Mouse (Mus musculus): ENCODE measurements around the gene Ankrd9. TPM values are rescaled to one million over a fixed set of nuclear protein-coding genes. Genes with fewer than 3 reads are reported as not detected.

The Ankrd9 gene
- total and polyA plus RNA-seq, 2 experiments: 1.4 to 12.8 TPM

DNA sequence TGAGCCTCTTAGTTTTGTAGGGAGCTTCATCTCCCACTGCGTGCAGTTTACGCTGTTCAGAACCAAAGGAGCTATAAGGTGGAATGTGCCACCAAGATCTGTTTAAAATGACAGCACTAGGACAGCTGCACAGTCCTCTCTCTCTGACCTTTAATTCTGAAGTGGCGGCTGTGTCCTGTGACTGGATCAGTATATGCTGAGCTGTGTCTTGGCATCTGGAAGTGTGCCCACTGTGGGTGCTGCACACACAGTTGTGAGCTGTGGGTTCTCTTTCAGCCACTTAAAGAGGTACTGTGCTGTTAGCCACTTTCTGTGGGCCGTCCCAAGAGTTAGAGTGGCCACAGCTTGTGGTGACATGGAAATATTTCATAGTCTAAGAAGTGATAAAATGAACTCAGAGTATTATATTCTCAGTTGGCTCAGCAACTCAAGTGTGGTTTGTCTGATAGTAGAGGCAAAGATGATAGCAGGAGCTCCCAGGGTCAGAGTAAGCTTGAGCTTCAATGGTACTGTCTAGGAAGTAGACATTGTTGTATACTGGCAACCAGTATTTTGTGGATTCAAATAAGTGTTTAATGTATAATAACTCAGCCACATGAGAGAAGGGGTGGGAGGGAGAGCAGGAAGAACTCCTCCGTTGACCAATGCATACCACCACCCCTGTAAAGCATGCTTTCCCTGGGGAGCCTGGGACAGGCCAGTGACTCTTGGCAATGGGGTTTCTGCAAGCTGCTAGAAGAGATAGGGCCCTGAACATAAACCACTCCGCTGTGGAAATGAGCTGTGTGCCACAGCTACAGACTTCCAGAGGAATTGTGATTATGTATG is 30.5 kb downstream of the Ankrd9 start:
- Histone ChIP-seq H3K36me3 (ENCODE audit: control insufficient read depth, insufficient read depth, low read length) (peaks cover 23% of the 10 kb centered on the region), H3K4me1 (ENCODE audit: control insufficient read depth, insufficient read depth, low read length) (no peaks in the 10 kb centered on the region), H3K9ac (ENCODE audit: low read depth, low read length) (no peak overlapping the region), H3K27ac (replicated peaks; ENCODE audit: insufficient read depth, low read depth, low read length) (no peak overlapping the region), H3K4me3 (ENCODE audit: insufficient read depth, low read depth, low read length) (no peak overlapping the region), H3K79me2 (ENCODE audit: control insufficient read depth, insufficient read depth, low read length) (no peaks in the 10 kb centered on the region), H3K27me3 (ENCODE audit: control insufficient read depth, insufficient read depth, low read length) (no peaks in the 10 kb centered on the region)
- no peak for DNase-seq (ENCODE audit: extremely low read depth, low read depth, low spot score)
- WGBS: 97% methylated on average over 6 of the region's 6 CpGs
- TF ChIP-seq POLR2A (IDR thresholded peaks at IDR 0.05; ENCODE audit: extremely low read depth, insufficient read depth, low read length): no peak
- no peak for TF ChIP-seq CTCF (IDR thresholded peaks at IDR 0.05; ENCODE audit: low read depth, low read length)

DNA sequence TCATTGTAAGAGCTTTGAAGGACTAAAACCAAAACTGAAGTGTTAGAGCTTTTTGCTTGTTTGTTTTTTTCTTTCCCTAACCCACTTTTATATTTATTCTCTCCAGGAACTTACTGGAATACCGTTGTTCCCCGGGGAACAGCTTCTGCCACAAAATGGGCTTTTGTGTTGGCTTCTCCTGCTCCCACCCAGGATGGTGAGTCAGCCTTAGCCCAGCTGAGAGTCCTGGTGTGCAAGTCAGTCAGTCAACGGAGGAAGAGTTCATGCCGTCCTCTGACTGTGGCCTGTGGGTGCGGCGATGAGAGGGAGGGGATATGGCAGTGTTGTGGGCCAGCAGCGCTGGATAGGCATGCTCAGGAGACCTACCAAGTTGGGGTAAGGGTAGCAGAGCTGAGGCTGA is 32.6 kb downstream of the Ankrd9 start:
- DNase-seq (ENCODE audit: extremely low read depth, low read depth, low spot score): no peak
- 92% methylated on average over 7 of the region's 7 CpGs for WGBS
- H3K27ac ChIP-seq (replicated peaks; ENCODE audit: insufficient read depth, low read depth, low read length): no peak overlapping the region
- no peaks in the 10 kb centered on the region for H3K4me1 ChIP-seq (ENCODE audit: control insufficient read depth, insufficient read depth, low read length)
- no peaks in the 10 kb centered on the region for H3K27me3 ChIP-seq (ENCODE audit: control insufficient read depth, insufficient read depth, low read length)
- no peak overlapping the region for H3K4me3 ChIP-seq (ENCODE audit: insufficient read depth, low read depth, low read length)
- no peaks in the 10 kb centered on the region for H3K79me2 ChIP-seq (ENCODE audit: control insufficient read depth, insufficient read depth, low read length)
- H3K36me3 ChIP-seq (ENCODE audit: control insufficient read depth, insufficient read depth, low read length): peaks cover 23% of the 10 kb centered on the region
- no peak for TF ChIP-seq POLR2A (IDR thresholded peaks at IDR 0.05; ENCODE audit: extremely low read depth, insufficient read depth, low read length)
- TF ChIP-seq CTCF (IDR thresholded peaks at IDR 0.05; ENCODE audit: low read depth, low read length): no peak
- no peak overlapping the region for H3K9ac ChIP-seq (ENCODE audit: low read depth, low read length)

DNA sequence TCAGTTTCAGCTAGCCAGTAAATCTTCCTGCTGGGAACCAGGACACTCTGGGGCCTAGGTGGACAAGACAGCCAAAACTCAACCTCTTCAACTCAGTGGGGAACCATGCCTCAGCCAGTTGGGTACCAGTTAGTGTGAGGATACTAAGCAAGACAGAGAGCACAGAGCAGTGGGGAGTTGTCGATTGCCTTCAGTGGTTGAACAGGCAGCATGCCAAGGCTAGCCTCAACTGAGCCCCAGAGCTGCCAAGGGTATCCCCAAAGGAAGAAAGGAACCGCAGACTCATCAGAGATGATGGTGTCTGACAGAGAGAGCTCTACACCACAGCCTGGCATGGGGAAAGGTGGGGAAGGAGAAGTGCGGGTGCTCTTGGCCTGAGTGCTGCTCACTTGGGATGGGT is 38.0 kb downstream of the Ankrd9 start:
- Histone ChIP-seq H3K4me1 (ENCODE audit: control insufficient read depth, insufficient read depth, low read length) (no peaks in the 10 kb centered on the region), H3K79me2 (ENCODE audit: control insufficient read depth, insufficient read depth, low read length) (no peaks in the 10 kb centered on the region), H3K27me3 (ENCODE audit: control insufficient read depth, insufficient read depth, low read length) (no peaks in the 10 kb centered on the region), H3K4me3 (ENCODE audit: insufficient read depth, low read depth, low read length) (no peak overlapping the region), H3K27ac (replicated peaks; ENCODE audit: insufficient read depth, low read depth, low read length) (no peak overlapping the region), H3K36me3 (ENCODE audit: control insufficient read depth, insufficient read depth, low read length) (peaks cover 15% of the 10 kb centered on the region), H3K9ac (ENCODE audit: low read depth, low read length) (no peak overlapping the region)
- DNase-seq (ENCODE audit: extremely low read depth, low read depth, low spot score): no peak
- TF ChIP-seq CTCF (IDR thresholded peaks at IDR 0.05; ENCODE audit: low read depth, low read length) (no peak), POLR2A (IDR thresholded peaks at IDR 0.05; ENCODE audit: extremely low read depth, insufficient read depth, low read length) (no peak)
- WGBS: 96% methylated on average over 3 of the region's 3 CpGs

DNA sequence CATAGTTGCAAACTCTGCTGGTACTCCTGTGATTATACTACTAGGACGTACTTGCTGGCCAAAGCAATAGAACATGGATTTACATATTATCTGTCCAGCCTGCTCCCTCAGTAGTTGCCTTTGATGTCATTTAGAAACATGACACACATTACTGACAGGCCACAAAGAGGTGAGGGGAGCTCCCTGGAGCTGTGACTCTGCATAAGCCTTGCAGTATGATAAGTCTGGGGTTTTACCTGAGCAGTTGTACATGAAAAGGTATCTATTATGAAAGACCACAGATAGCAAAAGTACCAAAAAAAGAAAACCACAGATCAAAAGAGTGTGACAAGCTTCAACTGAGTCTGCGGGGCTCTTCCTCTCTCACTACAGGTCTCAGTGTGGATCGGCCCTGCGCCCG is 39.5 kb downstream of the Ankrd9 start:
- 99% methylated on average over 5 of the region's 5 CpGs for WGBS
- Histone ChIP-seq H3K27me3 (ENCODE audit: control insufficient read depth, insufficient read depth, low read length) (no peaks in the 10 kb centered on the region), H3K36me3 (ENCODE audit: control insufficient read depth, insufficient read depth, low read length) (peaks cover 7% of the 10 kb centered on the region; the same call in 1 of the 2 replicates), H3K4me3 (ENCODE audit: insufficient read depth, low read depth, low read length) (no peak overlapping the region), H3K4me1 (ENCODE audit: control insufficient read depth, insufficient read depth, low read length) (no peaks in the 10 kb centered on the region), H3K9ac (ENCODE audit: low read depth, low read length) (no peak overlapping the region), H3K27ac (replicated peaks; ENCODE audit: insufficient read depth, low read depth, low read length) (no peak overlapping the region), H3K79me2 (ENCODE audit: control insufficient read depth, insufficient read depth, low read length) (no peaks in the 10 kb centered on the region)
- no peak for TF ChIP-seq POLR2A (IDR thresholded peaks at IDR 0.05; ENCODE audit: extremely low read depth, insufficient read depth, low read length)
- no peak for TF ChIP-seq CTCF (IDR thresholded peaks at IDR 0.05; ENCODE audit: low read depth, low read length)
- no peak for DNase-seq (ENCODE audit: extremely low read depth, low read depth, low spot score)

DNA sequence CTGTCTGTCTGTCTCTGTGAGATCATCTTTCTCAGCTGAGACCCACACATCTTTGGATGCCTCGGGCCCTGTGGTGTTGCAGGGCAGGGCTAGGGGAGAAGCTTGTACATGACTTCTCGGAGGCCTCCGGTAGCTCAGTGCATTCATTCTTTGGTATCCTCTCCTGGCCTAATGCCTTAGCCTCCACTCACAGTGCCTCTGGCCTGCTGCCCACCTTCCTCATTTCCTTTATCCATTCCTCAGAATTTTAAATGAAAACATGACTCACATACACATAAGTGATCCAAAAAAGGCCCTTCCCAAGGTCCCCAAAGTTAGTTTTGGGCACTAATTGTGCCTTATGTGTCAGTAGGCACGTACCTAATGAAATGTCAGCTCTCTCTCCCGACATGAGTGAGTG is 41.3 kb downstream of the Ankrd9 start:
- Histone ChIP-seq H3K79me2 (ENCODE audit: control insufficient read depth, insufficient read depth, low read length) (no peaks in the 10 kb centered on the region), H3K27me3 (ENCODE audit: control insufficient read depth, insufficient read depth, low read length) (no peaks in the 10 kb centered on the region), H3K4me3 (ENCODE audit: insufficient read depth, low read depth, low read length) (no peak overlapping the region), H3K27ac (replicated peaks; ENCODE audit: insufficient read depth, low read depth, low read length) (no peak overlapping the region), H3K4me1 (ENCODE audit: control insufficient read depth, insufficient read depth, low read length) (no peaks in the 10 kb centered on the region), H3K9ac (ENCODE audit: low read depth, low read length) (no peak overlapping the region), H3K36me3 (ENCODE audit: control insufficient read depth, insufficient read depth, low read length) (peaks cover 7% of the 10 kb centered on the region; the same call in 1 of the 2 replicates)
- no peak for DNase-seq (ENCODE audit: extremely low read depth, low read depth, low spot score)
- TF ChIP-seq CTCF (IDR thresholded peaks at IDR 0.05; ENCODE audit: low read depth, low read length): no peak
- TF ChIP-seq POLR2A (IDR thresholded peaks at IDR 0.05; ENCODE audit: extremely low read depth, insufficient read depth, low read length): no peak
- 91% methylated on average over 5 of the region's 5 CpGs for WGBS

- Histone ChIP-seq H3K4me1 (ENCODE audit: control insufficient read depth, insufficient read depth, low read length) (no peaks in the 10 kb centered on the region), H3K27me3 (ENCODE audit: control insufficient read depth, insufficient read depth, low read length) (no peaks in the 10 kb centered on the region), H3K36me3 (ENCODE audit: control insufficient read depth, insufficient read depth, low read length) (peaks cover 9% of the 10 kb centered on the region; the same call in 1 of the 2 replicates), H3K4me3 (ENCODE audit: insufficient read depth, low read depth, low read length) (no peak overlapping the region), H3K9ac (ENCODE audit: low read depth, low read length) (no peak overlapping the region), H3K27ac (replicated peaks; ENCODE audit: insufficient read depth, low read depth, low read length) (no peak overlapping the region), H3K79me2 (ENCODE audit: control insufficient read depth, insufficient read depth, low read length) (no peaks in the 10 kb centered on the region)
- DNase-seq (ENCODE audit: extremely low read depth, low read depth, low spot score): peak; percentile 87
- TF ChIP-seq POLR2A (IDR thresholded peaks at IDR 0.05; ENCODE audit: extremely low read depth, insufficient read depth, low read length) (no peak), CTCF (IDR thresholded peaks at IDR 0.05; ENCODE audit: low read depth, low read length) (peak; percentile 98)
- WGBS: 72% methylated on average over 9 of the region's 9 CpGs
Measured at GRCm38 (mm10) chr12:110935983-110936620, 42.7 kb downstream of the Ankrd9 start.
